Mouse (Mus musculus): ENCODE results near the gene Rheb. TPM values are rescaled to one million over a fixed set of nuclear protein-coding genes. Genes with fewer than 3 reads are reported as not detected.
"Not testable (repeated sequence)": the region's sequence is repeated elsewhere in the genome, so short reads cannot be mapped to it uniquely, and the experiment has no call there.

Gene Rheb
- polyA plus RNA-seq, 1 experiment from 2014 or later = 156 TPM

DNA sequence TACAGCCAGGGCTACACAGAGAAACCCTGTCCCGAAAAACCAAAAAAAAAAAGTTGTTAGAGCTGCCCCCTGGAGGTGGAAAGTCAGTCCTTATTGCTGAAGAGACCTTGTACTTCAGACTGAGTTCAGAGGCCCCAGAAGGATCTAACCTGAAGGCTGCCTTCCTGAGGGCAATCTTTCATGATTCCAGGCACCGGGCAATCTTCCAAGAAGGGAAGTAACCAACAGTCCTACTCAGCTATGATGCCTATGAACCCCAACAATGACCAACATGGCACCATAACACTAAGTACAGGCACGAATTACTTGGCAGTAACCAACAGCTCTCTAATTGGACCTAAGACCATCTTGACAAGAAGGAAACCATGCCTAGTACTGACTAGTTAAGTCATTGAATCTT lies 14.0 kb downstream of the Rheb start:
- H3K4me3 ChIP-seq = no peak overlapping the region
- H3K27me3 ChIP-seq (ENCODE audit: insufficient read depth, poor library complexity, severe bottlenecking) = no peaks in the 10 kb centered on the region
- WGBS = 88% methylated on average over 3 of the region's 3 CpGs
- DNase-seq (ENCODE audit: low spot score) = no peak
- H3K36me3 ChIP-seq = no peaks in the 10 kb centered on the region
- no peak overlapping the region for H3K27ac ChIP-seq
- peaks cover 3% of the 10 kb centered on the region; the same call in 1 of the 2 replicates for H3K4me1 ChIP-seq (replicated peaks)
- no peaks in the 10 kb centered on the region for H3K9me3 ChIP-seq

DNA sequence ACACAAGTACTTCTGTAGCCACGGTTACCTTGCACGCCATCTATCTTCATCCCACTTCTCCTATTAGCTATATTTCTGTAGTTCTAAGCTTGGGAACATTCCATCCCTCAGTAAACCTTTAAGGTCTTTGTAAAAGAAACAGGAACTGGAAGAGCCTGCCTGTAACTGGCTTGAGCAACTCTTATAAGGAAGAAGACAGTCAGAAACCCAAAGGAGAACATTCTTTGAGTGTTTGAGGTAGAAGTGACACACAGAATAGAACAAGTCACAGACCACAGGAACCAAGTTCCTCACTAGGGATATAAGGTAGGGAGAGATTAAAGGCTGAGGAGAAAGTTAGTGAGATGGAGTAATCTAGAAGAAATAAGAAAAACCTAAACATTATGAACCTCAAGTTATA lies 15.3 kb downstream of the Rheb start:
- no peak for DNase-seq (ENCODE audit: low spot score)
- H3K4me1 ChIP-seq (replicated peaks) = peaks cover 6% of the 10 kb centered on the region; the same call in 1 of the 2 replicates
- no peaks in the 10 kb centered on the region for H3K27me3 ChIP-seq (ENCODE audit: insufficient read depth, poor library complexity, severe bottlenecking)
- H3K36me3 ChIP-seq = no peaks in the 10 kb centered on the region
- 94% methylated on average over 2 of the region's 2 CpGs for WGBS
- no peaks in the 10 kb centered on the region for H3K9me3 ChIP-seq
- no peak overlapping the region for H3K27ac ChIP-seq
- no peak overlapping the region for H3K4me3 ChIP-seq

- no peaks in the 10 kb centered on the region for H3K36me3 ChIP-seq
- no peak overlapping the region for H3K27ac ChIP-seq
- H3K9me3 ChIP-seq = no peaks in the 10 kb centered on the region
- peaks cover 11% of the 10 kb centered on the region for H3K4me1 ChIP-seq (replicated peaks)
- H3K27me3 ChIP-seq (ENCODE audit: insufficient read depth, poor library complexity, severe bottlenecking) = no peaks in the 10 kb centered on the region
- 93% methylated on average over 9 of the region's 9 CpGs for WGBS
- no peak overlapping the region for H3K4me3 ChIP-seq
- no peak for DNase-seq (ENCODE audit: low spot score)
These were observed 16.2 kb downstream of the Rheb start for GRCm38 (mm10) chr5:24826056-24826770.

- Histone ChIP-seq H3K4me3 (no peak overlapping the region), H3K36me3 (no peaks in the 10 kb centered on the region), H3K9me3 (no peaks in the 10 kb centered on the region), H3K27ac (no peak overlapping the region), H3K4me1 (replicated peaks) (peaks cover 18% of the 10 kb centered on the region), H3K27me3 (ENCODE audit: insufficient read depth, poor library complexity, severe bottlenecking) (no peaks in the 10 kb centered on the region)
- 93% methylated on average over 4 of the region's 4 CpGs for WGBS
- no peak for DNase-seq (ENCODE audit: low spot score)
These were observed 16.9 kb downstream of the Rheb start for GRCm38 (mm10) chr5:24825365-24826055.

DNA sequence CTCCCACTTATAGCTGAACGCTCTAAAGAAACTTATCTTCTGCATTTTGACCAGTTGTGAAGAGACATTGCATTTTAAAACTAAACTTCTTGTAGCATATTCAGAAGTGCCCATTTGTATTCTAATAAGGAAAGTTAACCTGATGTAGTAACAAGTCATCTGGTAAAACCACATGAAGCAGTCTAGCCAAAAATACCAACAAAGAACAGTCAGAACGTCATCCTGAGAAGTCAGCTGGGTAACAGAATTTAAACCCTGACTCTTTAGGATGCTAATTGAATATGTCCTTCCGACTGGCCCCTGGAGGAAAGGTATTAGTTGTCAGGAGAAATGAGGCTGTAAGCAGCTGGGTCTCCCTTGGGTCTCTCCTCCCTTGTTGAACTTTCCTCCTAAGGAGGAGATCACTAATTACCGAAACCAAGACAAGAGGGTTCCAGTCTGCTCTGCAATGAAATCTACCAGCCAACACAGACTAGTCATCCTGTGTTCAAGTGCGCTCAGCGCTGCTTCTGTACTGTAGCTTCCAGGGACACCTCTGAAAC lies 18.5 kb downstream of the Rheb start:
- WGBS = 80% methylated on average over 6 of the region's 6 CpGs
- no peak for DNase-seq (ENCODE audit: low spot score)
- no peak overlapping the region for H3K4me3 ChIP-seq

DNA sequence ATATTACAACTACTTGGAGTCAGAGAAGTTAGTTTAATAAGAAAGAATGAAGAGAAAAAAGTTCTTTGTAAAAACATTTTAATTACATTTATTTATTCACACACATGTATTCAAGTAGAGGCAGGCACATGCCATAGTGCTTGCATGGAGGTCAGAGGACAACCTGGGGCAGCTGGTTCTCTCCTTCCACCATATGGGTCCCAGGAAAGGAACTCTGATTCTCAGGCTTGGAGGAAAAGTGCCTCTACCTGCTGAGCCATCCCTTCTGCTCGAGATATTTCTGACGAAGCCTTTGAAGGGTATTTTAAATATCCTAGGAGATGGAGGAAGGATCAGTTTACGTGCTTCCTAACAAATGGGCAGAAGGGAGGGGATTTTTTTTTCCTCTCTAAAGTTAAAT lies 19.6 kb downstream of the Rheb start:
- Histone ChIP-seq H3K36me3 (peaks cover 11% of the 10 kb centered on the region), H3K4me1 (replicated peaks) (peaks cover 18% of the 10 kb centered on the region), H3K27ac (no peak overlapping the region), H3K4me3 (no peak overlapping the region), H3K27me3 (ENCODE audit: insufficient read depth, poor library complexity, severe bottlenecking) (no peaks in the 10 kb centered on the region), H3K9me3 (no peaks in the 10 kb centered on the region)
- no peak for DNase-seq (ENCODE audit: low spot score)
- 78% methylated on average over 3 of the region's 3 CpGs for WGBS

More for the DNA sequence above, 18.5 kb downstream of the Rheb start:
- H3K36me3 ChIP-seq = peaks cover 7% of the 10 kb centered on the region; the same call in 1 of the 2 replicates
- H3K27ac ChIP-seq = no peak overlapping the region
- peaks cover 18% of the 10 kb centered on the region for H3K4me1 ChIP-seq (replicated peaks)
- H3K9me3 ChIP-seq = no peaks in the 10 kb centered on the region
- no peaks in the 10 kb centered on the region for H3K27me3 ChIP-seq (ENCODE audit: insufficient read depth, poor library complexity, severe bottlenecking)

- H3K4me1 ChIP-seq (replicated peaks) = peaks cover 18% of the 10 kb centered on the region
- H3K4me3 ChIP-seq; H3K9me3 ChIP-seq; H3K27me3 ChIP-seq (ENCODE audit: insufficient read depth, poor library complexity, severe bottlenecking); H3K27ac ChIP-seq; DNase-seq (ENCODE audit: low spot score): not testable (repeated sequence)
- peaks cover 15% of the 10 kb centered on the region for H3K36me3 ChIP-seq
- WGBS = 86% methylated on average over 3 of the region's 3 CpGs
These were observed 20.2 kb downstream of the Rheb start for GRCm38 (mm10) chr5:24822231-24822630.

DNA sequence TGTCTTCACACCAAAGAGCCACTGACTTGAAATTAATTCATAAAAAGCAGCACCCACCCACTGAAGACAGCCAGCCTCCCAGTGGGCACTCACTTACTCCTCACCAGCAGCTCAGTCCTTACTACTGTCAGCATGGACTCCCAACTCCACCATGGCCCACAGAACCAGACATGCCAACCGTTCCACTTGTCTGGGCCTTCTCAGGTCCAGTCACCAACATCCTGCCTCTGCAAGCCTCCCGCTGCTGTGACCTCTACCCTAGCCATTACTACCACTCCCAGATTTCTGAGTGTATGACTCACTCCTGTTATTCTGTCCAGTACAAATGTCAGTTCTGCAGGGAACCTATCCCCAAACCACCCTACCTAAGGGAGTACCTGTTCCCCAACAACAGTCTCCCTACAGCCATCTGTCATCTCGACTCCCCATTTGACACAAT lies 21.0 kb downstream of the Rheb start:
- no peak overlapping the region for H3K27ac ChIP-seq
- H3K4me1 ChIP-seq (replicated peaks) = peaks cover 18% of the 10 kb centered on the region
- no peaks in the 10 kb centered on the region for H3K27me3 ChIP-seq (ENCODE audit: insufficient read depth, poor library complexity, severe bottlenecking)
- no peak for DNase-seq (ENCODE audit: low spot score)
- H3K4me3 ChIP-seq = no peak overlapping the region
- H3K9me3 ChIP-seq = no peaks in the 10 kb centered on the region
- H3K36me3 ChIP-seq = peaks cover 23% of the 10 kb centered on the region
- 79% methylated on average over 3 of the region's 3 CpGs for WGBS

GRCm38 (mm10) chr5:24820627-24821026 lies 21.8 kb downstream of the Rheb start:
- no peak for DNase-seq (ENCODE audit: low spot score)
- no peaks in the 10 kb centered on the region for H3K27me3 ChIP-seq (ENCODE audit: insufficient read depth, poor library complexity, severe bottlenecking)
- peaks cover 31% of the 10 kb centered on the region for H3K36me3 ChIP-seq
- no peak overlapping the region for H3K4me3 ChIP-seq
- WGBS = 69% methylated on average over 5 of the region's 5 CpGs
- no peaks in the 10 kb centered on the region for H3K9me3 ChIP-seq
- peaks cover 18% of the 10 kb centered on the region for H3K4me1 ChIP-seq (replicated peaks)
- H3K27ac ChIP-seq = no peak overlapping the region

- 69% methylated on average over 4 of the region's 4 CpGs for WGBS
- H3K27me3 ChIP-seq (ENCODE audit: insufficient read depth, poor library complexity, severe bottlenecking) = no peaks in the 10 kb centered on the region
- no peak for DNase-seq (ENCODE audit: low spot score)
- H3K36me3 ChIP-seq = peaks cover 64% of the 10 kb centered on the region
- no peak overlapping the region for H3K27ac ChIP-seq
- no peak overlapping the region for H3K4me3 ChIP-seq
- no peaks in the 10 kb centered on the region for H3K9me3 ChIP-seq
- peaks cover 12% of the 10 kb centered on the region for H3K4me1 ChIP-seq (replicated peaks)
These were observed 25.2 kb downstream of the Rheb start for GRCm38 (mm10) chr5:24817191-24817590.

- Histone ChIP-seq H3K9me3 (no peaks in the 10 kb centered on the region), H3K27me3 (ENCODE audit: insufficient read depth, poor library complexity, severe bottlenecking) (no peaks in the 10 kb centered on the region), H3K4me1 (replicated peaks) (no peaks in the 10 kb centered on the region), H3K36me3 (peaks cover 90% of the 10 kb centered on the region), H3K27ac (no peak overlapping the region), H3K4me3 (no peak overlapping the region)
- DNase-seq (ENCODE audit: low spot score) = no peak
- WGBS = 92% methylated on average over 3 of the region's 3 CpGs
These were observed 28.5 kb downstream of the Rheb start for GRCm38 (mm10) chr5:24813946-24814345.

- peaks cover 93% of the 10 kb centered on the region for H3K36me3 ChIP-seq
- no peak overlapping the region for H3K4me3 ChIP-seq
- no peak for DNase-seq (ENCODE audit: low spot score)
- no peak overlapping the region for H3K27ac ChIP-seq
- H3K27me3 ChIP-seq (ENCODE audit: insufficient read depth, poor library complexity, severe bottlenecking) = no peaks in the 10 kb centered on the region
- no peaks in the 10 kb centered on the region for H3K9me3 ChIP-seq
- H3K4me1 ChIP-seq (replicated peaks) = no peaks in the 10 kb centered on the region
- 80% methylated on average over 4 of the region's 4 CpGs for WGBS
These were observed 29.4 kb downstream of the Rheb start for GRCm38 (mm10) chr5:24813005-24813404.

DNA sequence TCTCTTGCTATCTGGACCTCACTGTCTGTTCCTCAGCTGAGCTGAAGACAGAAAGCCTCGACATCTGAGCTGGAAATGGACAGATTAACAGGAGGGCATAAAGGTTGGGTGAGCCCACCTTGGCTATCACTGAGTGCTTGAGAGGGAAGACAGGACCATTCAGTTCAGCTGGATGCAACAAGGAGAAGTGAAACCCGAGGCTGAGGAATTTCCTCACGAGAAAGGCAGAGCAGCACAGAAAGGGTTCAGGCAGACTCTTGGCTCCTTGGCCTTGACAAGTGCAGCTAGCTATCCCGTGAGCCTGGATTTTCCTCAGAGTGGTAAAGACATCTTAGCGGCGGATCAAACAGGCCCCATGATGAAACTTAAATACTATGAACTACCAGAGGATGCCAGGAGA lies 37.2 kb downstream of the Rheb start:
- Histone ChIP-seq H3K4me1 (replicated peaks) (no peaks in the 10 kb centered on the region), H3K27ac (no peak overlapping the region), H3K4me3 (no peak overlapping the region), H3K36me3 (peaks cover 92% of the 10 kb centered on the region), H3K27me3 (ENCODE audit: insufficient read depth, poor library complexity, severe bottlenecking) (no peaks in the 10 kb centered on the region), H3K9me3 (no peaks in the 10 kb centered on the region)
- 88% methylated on average over 6 of the region's 6 CpGs for WGBS
- DNase-seq (ENCODE audit: low spot score) = no peak
